ENCODE assay signal across 8 mouse cellular contexts in the genomic region with DNA sequence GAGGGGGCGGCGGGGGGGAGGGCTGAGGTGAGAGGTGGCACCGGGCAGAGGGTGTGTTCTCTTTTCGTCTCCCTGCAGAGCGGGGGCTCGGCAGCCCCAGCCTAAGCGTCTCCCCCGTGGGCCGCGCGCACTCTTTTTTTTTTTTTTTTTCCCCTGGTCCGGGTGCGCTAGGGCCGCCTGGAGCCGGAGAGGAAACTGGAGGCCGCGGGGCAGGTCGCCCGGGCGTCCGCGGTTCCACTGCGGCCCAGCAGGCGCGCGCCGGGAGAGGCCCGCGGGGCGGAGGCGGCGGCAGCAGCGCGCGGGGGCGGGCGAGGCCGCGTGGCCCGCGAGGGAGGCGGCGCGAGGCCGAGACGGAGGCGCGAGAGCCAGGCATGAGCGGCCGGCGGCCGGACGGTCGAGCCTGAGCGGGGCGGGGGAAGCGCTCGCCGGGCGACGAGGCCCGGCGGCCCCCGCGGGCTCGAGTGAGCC. TPM values are rescaled to one million over a fixed set of nuclear protein-coding genes. Genes with fewer than 3 reads are reported as not detected.
A peak's percentile ranks its signal among the peaks of the same experiment; 100 is the strongest.
DNase-seq lines count a peak whose midpoint lies in the region; ATAC-seq and TF ChIP-seq lines count a peak whose summit lies in the region.

No protein-coding gene starts in this region.

- no peak for TF ChIP-seq CTCF in intestine, postnatal 0 days (IDR thresholded peaks at IDR 0.05; ENCODE audit: low read depth)
- TF ChIP-seq CTCF in cerebellum, adult 2 months (IDR thresholded peaks at IDR 0.05; ENCODE audit: borderline replicate concordance, insufficient read depth, low read depth, low read length): no peak

- H3K36me3 ChIP-seq in lung, embryonic 15.5 days: no peaks in the 10 kb centered on the region
- no peaks in the 10 kb centered on the region for H3K36me3 ChIP-seq in embryonic facial prominence, embryonic 14.5 days (ENCODE audit: control insufficient read depth, insufficient read depth, low read length)
- no peaks in the 10 kb centered on the region for H3K36me3 ChIP-seq in intestine, postnatal 0 days (ENCODE audit: control insufficient read depth, insufficient read depth)
- no peaks in the 10 kb centered on the region for H3K36me3 ChIP-seq in midbrain, embryonic 16.5 days (ENCODE audit: control insufficient read depth, insufficient read depth, low read length)

- H3K4me2 ChIP-seq in lung, embryonic 15.5 days: peak overlapping the region; percentile 83
- peak overlapping the region; percentile 72 for H3K4me2 ChIP-seq in embryonic facial prominence, embryonic 14.5 days (ENCODE audit: low read depth, low read length)
- peak overlapping the region; percentile 78 for H3K4me2 ChIP-seq in intestine, postnatal 0 days (replicated peaks; ENCODE audit: low read depth)
- peak overlapping the region; percentile 46 for H3K4me2 ChIP-seq in midbrain, embryonic 16.5 days (ENCODE audit: low read length)

- H3K4me3 ChIP-seq in lung, embryonic 15.5 days: peak overlapping the region; percentile 46
- H3K4me3 ChIP-seq in embryonic facial prominence, embryonic 14.5 days (ENCODE audit: low read depth, low read length): peak overlapping the region; percentile 44
- H3K4me3 ChIP-seq in intestine, postnatal 0 days (ENCODE audit: low read depth, low read length): peak overlapping the region; percentile 55
- peak overlapping the region; percentile 17 for H3K4me3 ChIP-seq in midbrain, embryonic 16.5 days (ENCODE audit: low read depth, low read length)
- no peak overlapping the region for H3K4me3 ChIP-seq in cerebellum, adult 2 months (replicated peaks; ENCODE audit: insufficient read depth, low read depth, low read length)

- no peaks in the 10 kb centered on the region for H3K9me3 ChIP-seq in lung, embryonic 15.5 days
- H3K9me3 ChIP-seq in embryonic facial prominence, embryonic 14.5 days (ENCODE audit: control insufficient read depth, low read length): no peaks in the 10 kb centered on the region
- no peaks in the 10 kb centered on the region for H3K9me3 ChIP-seq in intestine, postnatal 0 days (ENCODE audit: control insufficient read depth)
- H3K9me3 ChIP-seq in midbrain, embryonic 16.5 days (replicated peaks; ENCODE audit: control insufficient read depth, low read length, poor library complexity, severe bottlenecking): no peaks in the 10 kb centered on the region

- peaks cover 16% of the 10 kb centered on the region for H3K4me1 ChIP-seq in lung, embryonic 15.5 days
- peaks cover 12% of the 10 kb centered on the region; the same call in 1 of the 2 replicates for H3K4me1 ChIP-seq in embryonic facial prominence, embryonic 14.5 days (ENCODE audit: control insufficient read depth, insufficient read depth, low read length)
- H3K4me1 ChIP-seq in intestine, postnatal 0 days (replicated peaks; ENCODE audit: control insufficient read depth, insufficient read depth, low read length): no peaks in the 10 kb centered on the region
- peaks cover 7% of the 10 kb centered on the region for H3K4me1 ChIP-seq in midbrain, embryonic 16.5 days (ENCODE audit: control insufficient read depth, insufficient read depth, low read length)
- H3K4me1 ChIP-seq in cerebellum, adult 2 months (ENCODE audit: control insufficient read depth, insufficient read depth, low read length): no peaks in the 10 kb centered on the region

- no peak overlapping the region for H3K9ac ChIP-seq in lung, embryonic 15.5 days
- H3K9ac ChIP-seq in embryonic facial prominence, embryonic 14.5 days (ENCODE audit: low read depth, low read length): peak overlapping the region; percentile 58
- peak overlapping the region; percentile 50 for H3K9ac ChIP-seq in intestine, postnatal 0 days (ENCODE audit: low read depth, low read length)
- no peak overlapping the region for H3K9ac ChIP-seq in midbrain, embryonic 16.5 days (ENCODE audit: low read depth, low read length)

- peak; percentile 44; the same call in 1 of the 2 replicates for ATAC-seq in lung, embryonic 15.5 days (ENCODE audit: borderline replicate concordance, extremely low read depth, low FRiP score, low TSS enrichment)
- peak; percentile 22; the same call in 1 of the 2 replicates for ATAC-seq in embryonic facial prominence, embryonic 14.5 days (ENCODE audit: low read depth)
- ATAC-seq in intestine, postnatal 0 days: peak; percentile 42; the same call in 1 of the 2 replicates
- ATAC-seq in midbrain, embryonic 16.5 days: no peak

- no peak for DNase-seq in lung, postnatal 25 days (ENCODE audit: low spot score)
- no peak for DNase-seq in embryonic facial prominence, embryonic 14.5 days (ENCODE audit: low spot score)
- DNase-seq in right cerebral cortex, postnatal 10 days (ENCODE audit: low spot score in 2 of 2): no peak
- no peak for DNase-seq in cerebellum, adult 2 months
- no peak for DNase-seq in spleen, adult 18-20 months

- no peak overlapping the region for H3K27ac ChIP-seq in lung, embryonic 15.5 days
- H3K27ac ChIP-seq in embryonic facial prominence, embryonic 14.5 days (replicated peaks; ENCODE audit: low read depth, low read length): 0 out of 2 replicates have a peak overlapping the region, but pooled peaks have one; percentile 28
- H3K27ac ChIP-seq in intestine, postnatal 0 days (ENCODE audit: low read depth, low read length): peak overlapping the region; percentile 60
- no peak overlapping the region for H3K27ac ChIP-seq in midbrain, embryonic 16.5 days (ENCODE audit: low read length)
- no peak overlapping the region for H3K27ac ChIP-seq in cerebellum, adult 2 months (ENCODE audit: insufficient read depth, low read length)

- peaks cover 98% of the 10 kb centered on the region for H3K27me3 ChIP-seq in lung, embryonic 15.5 days
- H3K27me3 ChIP-seq in embryonic facial prominence, embryonic 14.5 days (replicated peaks; ENCODE audit: control insufficient read depth, insufficient read depth, low read length): peaks cover 96% of the 10 kb centered on the region
- H3K27me3 ChIP-seq in intestine, postnatal 0 days (replicated peaks; ENCODE audit: control insufficient read depth, insufficient read depth, low read length): peaks cover 95% of the 10 kb centered on the region
- H3K27me3 ChIP-seq in midbrain, embryonic 16.5 days (ENCODE audit: control insufficient read depth, insufficient read depth, low read depth, low read length): peaks cover 68% of the 10 kb centered on the region
- H3K27me3 ChIP-seq in cerebellum, adult 2 months (ENCODE audit: control insufficient read depth, insufficient read depth, low read length): peaks cover 26% of the 10 kb centered on the region

- 0% methylated on average over 6 of the region's 66 CpGs for whole genome bisulfite sequencing in lung, embryonic 15.5 days
- 0% methylated on average over 9 of the region's 66 CpGs for WGBS in embryonic facial prominence, embryonic 14.5 days
- WGBS in intestine, postnatal 0 days: 1% methylated on average over 27 of the region's 66 CpGs
- WGBS in midbrain, embryonic 16.5 days: 1% methylated on average over 31 of the region's 66 CpGs
- WGBS in cerebellum, adult 2 months: 2% methylated on average over 65 of the region's 66 CpGs

- no peak for TF ChIP-seq POLR2A in cerebellum, adult 2 months (IDR thresholded peaks at IDR 0.05; ENCODE audit: borderline replicate concordance, insufficient read depth, low read length)

RNA-seq across cellular contexts. Expression of gene Hoxd8, which starts 0.6 kb away (rescaled TPM):
- polyA plus RNA-seq in lung, embryonic 15.5 days (2015; fragmentation: Nextera tagmentation; extraction: Ambion mirVana): 0.39 and 0.50 TPM in 2 replicates
- 8.7 and 10.3 TPM in 2 replicates for polyA plus RNA-seq in embryonic facial prominence, embryonic 14.5 days (2014; fragmentation: Nextera tagmentation; extraction: Ambion mirVana)
- polyA plus RNA-seq in intestine, postnatal 0 days (2015; fragmentation: Nextera tagmentation; extraction: Ambion mirVana): 2.2 and 2.7 TPM in 2 replicates
- polyA plus RNA-seq in midbrain, embryonic 16.5 days (2015; fragmentation: Nextera tagmentation; extraction: Ambion mirVana): not detected in 2 replicates
- 0.05 TPM in 1 of 2 replicates, not detected in the other for polyA plus RNA-seq in cerebellum, adult 2 months (2012; rRNA removed)

RNA-seq across cellular contexts. Expression of gene Hoxd3, which starts 6.7 kb away (rescaled TPM):
- 0.16 and 0.67 TPM in 2 replicates for polyA plus RNA-seq in lung, embryonic 15.5 days (2015; fragmentation: Nextera tagmentation; extraction: Ambion mirVana)
- polyA plus RNA-seq in embryonic facial prominence, embryonic 14.5 days (2014; fragmentation: Nextera tagmentation; extraction: Ambion mirVana): 3.8 and 4.7 TPM in 2 replicates
- polyA plus RNA-seq in intestine, postnatal 0 days (2015; fragmentation: Nextera tagmentation; extraction: Ambion mirVana): 3.2 and 3.3 TPM in 2 replicates
- polyA plus RNA-seq in midbrain, embryonic 16.5 days (2015; fragmentation: Nextera tagmentation; extraction: Ambion mirVana): 0.17 TPM in 1 of 2 replicates, not detected in the other
- 5.4 and 5.7 TPM in 2 replicates for polyA plus RNA-seq in cerebellum, adult 2 months (2012; rRNA removed)

RNA-seq across cellular contexts. Expression of gene Hoxd4, which starts 6.7 kb away (rescaled TPM):
- 0.19 TPM in 1 of 2 replicates, not detected in the other for polyA plus RNA-seq in lung, embryonic 15.5 days (2015; fragmentation: Nextera tagmentation; extraction: Ambion mirVana)
- polyA plus RNA-seq in embryonic facial prominence, embryonic 14.5 days (2014; fragmentation: Nextera tagmentation; extraction: Ambion mirVana): 0.63 and 0.82 TPM in 2 replicates
- polyA plus RNA-seq in intestine, postnatal 0 days (2015; fragmentation: Nextera tagmentation; extraction: Ambion mirVana): 0.20 and 0.51 TPM in 2 replicates
- polyA plus RNA-seq in midbrain, embryonic 16.5 days (2015; fragmentation: Nextera tagmentation; extraction: Ambion mirVana): not detected in 2 replicates
- polyA plus RNA-seq in cerebellum, adult 2 months (2012; rRNA removed): 2.6 and 2.8 TPM in 2 replicates

RNA-seq across cellular contexts. Expression of gene Hoxd9, which starts 7.5 kb away (rescaled TPM):
- 0.14 and 0.44 TPM in 2 replicates for polyA plus RNA-seq in lung, embryonic 15.5 days (2015; fragmentation: Nextera tagmentation; extraction: Ambion mirVana)
- polyA plus RNA-seq in embryonic facial prominence, embryonic 14.5 days (2014; fragmentation: Nextera tagmentation; extraction: Ambion mirVana): 2.0 and 2.3 TPM in 2 replicates
- 0.64 and 1.6 TPM in 2 replicates for polyA plus RNA-seq in intestine, postnatal 0 days (2015; fragmentation: Nextera tagmentation; extraction: Ambion mirVana)
- not detected in 2 replicates for polyA plus RNA-seq in midbrain, embryonic 16.5 days (2015; fragmentation: Nextera tagmentation; extraction: Ambion mirVana)
- not detected in 2 replicates for polyA plus RNA-seq in cerebellum, adult 2 months (2012; rRNA removed)

RNA-seq across cellular contexts. Expression of gene Hoxd10, which starts 13.3 kb away (rescaled TPM):
- 0.14 and 0.34 TPM in 2 replicates for polyA plus RNA-seq in lung, embryonic 15.5 days (2015; fragmentation: Nextera tagmentation; extraction: Ambion mirVana)
- polyA plus RNA-seq in embryonic facial prominence, embryonic 14.5 days (2014; fragmentation: Nextera tagmentation; extraction: Ambion mirVana): 0.37 and 0.45 TPM in 2 replicates
- polyA plus RNA-seq in intestine, postnatal 0 days (2015; fragmentation: Nextera tagmentation; extraction: Ambion mirVana): 0.10 and 1.6 TPM in 2 replicates
- not detected in 2 replicates for polyA plus RNA-seq in midbrain, embryonic 16.5 days (2015; fragmentation: Nextera tagmentation; extraction: Ambion mirVana)
- not detected in 2 replicates for polyA plus RNA-seq in cerebellum, adult 2 months (2012; rRNA removed)

Comparison
In these comparisons a context has a peak if more than half of its experiments do, and no peak if none do; other contexts are left out.
1. H3K27ac ChIP-seq: peak in embryonic facial prominence, embryonic 14.5 days (single experiment) and intestine, postnatal 0 days (single experiment); none in lung, embryonic 15.5 days (single experiment), midbrain, embryonic 16.5 days (single experiment) and cerebellum, adult 2 months (single experiment).
2. H3K9ac ChIP-seq: peak in embryonic facial prominence, embryonic 14.5 days (single experiment) and intestine, postnatal 0 days (single experiment); none in lung, embryonic 15.5 days (single experiment) and midbrain, embryonic 16.5 days (single experiment).
3. Peak in every context shown above with its lines, with median percentiles within 50 percentile points of each other: H3K4me2 ChIP-seq.